Mouse (Mus musculus): ENCODE measurements around the gene Pinlyp.

DNA sequence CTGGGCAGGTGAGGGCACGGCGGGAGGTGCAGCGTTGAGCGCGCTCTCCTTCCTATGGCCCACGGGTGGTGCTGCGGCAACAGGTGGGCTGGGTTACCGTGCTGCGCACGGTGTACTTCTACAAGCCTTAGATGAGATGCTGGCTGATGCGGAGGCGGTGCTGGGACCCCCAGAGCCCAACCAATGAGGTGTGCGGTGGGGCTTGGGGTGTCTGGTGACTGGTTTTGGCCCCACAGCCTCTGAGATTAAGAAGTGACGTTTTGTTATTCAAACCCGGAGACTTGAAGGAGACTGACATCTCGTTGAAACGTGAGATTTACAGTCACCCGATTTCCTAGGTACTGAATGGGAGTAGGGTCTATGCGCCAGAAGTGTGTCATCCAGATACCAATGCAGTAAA, 11.6 kb downstream of the Pinlyp start:
- TF ChIP-seq POLR2A (IDR thresholded peaks at IDR 0.05; ENCODE audit: borderline replicate concordance, low read depth, low read length) (no peak), CTCF (IDR thresholded peaks at IDR 0.05; ENCODE audit: low read depth, low read length) (no peak)
